Mouse (Mus musculus) liver, adult 2 months (tissue): ENCODE results near the gene Pbrm1. TPM values are rescaled to one million over a fixed set of nuclear protein-coding genes. Genes with fewer than 3 reads are reported as not detected.

Experiments used
- DNase-seq: peaks from one replicate; pipeline ENCODE4 v3.0.0-alpha.2; 2011; ENCODE audit warnings: low read depth, low spot score; ENCODE audit errors: extremely low read depth
- H3K27ac ChIP-seq: fragments of 200-500 bp; replicated peaks from 2 replicates; pipeline ENCODE4 v1.5.1; 2012; ENCODE audit warnings: low read depth, mild to moderate bottlenecking, control low read depth, inconsistent platforms, low read length; ENCODE audit not compliant: insufficient read depth
- H3K27me3 ChIP-seq: fragments of 200-500 bp; 2 replicates; pipeline ENCODE4 v1.6.1; 2012; ENCODE audit warnings: mild to moderate bottlenecking, moderate library complexity, low read length, inconsistent platforms; ENCODE audit not compliant: control insufficient read depth, insufficient read depth
- H3K36me3 ChIP-seq: fragments of 200-500 bp; 2 replicates; pipeline ENCODE4 v1.6.1; 2012; ENCODE audit warnings: low read length, inconsistent platforms; ENCODE audit not compliant: control insufficient read depth, insufficient read depth
- H3K4me1 ChIP-seq: fragments of 200-500 bp; 2 replicates; pipeline ENCODE4 v1.6.1; 2011; ENCODE audit warnings: low read length; ENCODE audit not compliant: control insufficient read depth, insufficient read depth
- H3K4me3 ChIP-seq: fragments of 200-500 bp; 2 replicates; pipeline ENCODE4 v1.5.1; 2011; ENCODE audit warnings: low read depth, mild to moderate bottlenecking, control low read depth, low read length, moderate library complexity; ENCODE audit not compliant: insufficient read depth
- H3K79me2 ChIP-seq: fragments of 200-500 bp; 2 replicates; pipeline ENCODE4 v1.6.1; 2012; ENCODE audit warnings: inconsistent platforms, mild to moderate bottlenecking, low read length, moderate library complexity; ENCODE audit not compliant: control insufficient read depth, insufficient read depth
- H3K9ac ChIP-seq: fragments of 200-500 bp; 2 replicates; pipeline ENCODE4 v1.6.1; 2012; ENCODE audit warnings: low read depth, mild to moderate bottlenecking, control low read depth, inconsistent platforms, low read length
- CTCF ChIP-seq: fragments of 200-500 bp; IDR thresholded peaks from 2 replicates; pipeline ENCODE4 v1.5.1; 2011; ENCODE audit warnings: low read depth, low read length, control low read depth
- POLR2A ChIP-seq: fragments of 200-500 bp; IDR thresholded peaks from 2 replicates; pipeline ENCODE4 v1.6.1; 2011; ENCODE audit warnings: low read length, control low read depth; ENCODE audit not compliant: insufficient read depth; ENCODE audit errors: extremely low read depth
- WGBS: fragments of 180-500 bp; shearing (Covaris S2); methylation state at CpG from one replicate; pipeline ENCODE4 v1.1.7; 2018; 5-methylcytosine and 5-hydroxymethylcytosine counted together
- polyA plus RNA-seq: library from polyadenylated mRNA; depleted of rRNA; stranded (reverse); fragments of >200 nt; gene quantifications from 2 replicates; pipeline ENCODE4 v1.2.3, GENCODE M21; 2012
- total RNA-seq: library from RNA; depleted of rRNA; stranded (reverse); fragments of >200 nt; gene quantifications from 2 replicates; pipeline ENCODE4 v1.2.3, GENCODE M21; 2014

The Pbrm1 gene
- total and polyA plus RNA-seq, 2 experiments = 6.3 to 26.3 TPM

GRCm38 (mm10) chr14:31165010-31165409 lies 146.1 kb downstream of the Pbrm1 start:
- Histone ChIP-seq H3K4me3 (no peak overlapping the region), H3K9ac (no peak overlapping the region), H3K36me3 (no peaks in the 10 kb centered on the region), H3K27ac (no peak overlapping the region), H3K79me2 (no peaks in the 10 kb centered on the region), H3K4me1 (peaks cover 7% of the 10 kb centered on the region), H3K27me3 (no peaks in the 10 kb centered on the region)
- TF ChIP-seq CTCF (no peak), POLR2A (no peak)
- WGBS = 22% methylated on average over 2 of the region's 2 CpGs
- DNase-seq = no peak

- Histone ChIP-seq H3K4me1 (peaks cover 2% of the 10 kb centered on the region), H3K27ac (no peak overlapping the region), H3K79me2 (no peaks in the 10 kb centered on the region), H3K9ac (no peak overlapping the region), H3K4me3 (no peak overlapping the region; the same call in 1 of the 2 replicates), H3K36me3 (no peaks in the 10 kb centered on the region), H3K27me3 (no peaks in the 10 kb centered on the region)
- no peak for TF ChIP-seq CTCF
- TF ChIP-seq POLR2A = no peak
- no peak for DNase-seq
- 72% methylated on average over 7 of the region's 7 CpGs for WGBS
These were observed 146.5 kb downstream of the Pbrm1 start for GRCm38 (mm10) chr14:31165458-31165857.

- Histone ChIP-seq H3K4me3 (peak overlapping the region; percentile 69), H3K79me2 (no peaks in the 10 kb centered on the region), H3K4me1 (no peaks in the 10 kb centered on the region; the same call in 1 of the 2 replicates), H3K36me3 (no peaks in the 10 kb centered on the region), H3K9ac (peak overlapping the region; percentile 62), H3K27ac (no peak overlapping the region), H3K27me3 (no peaks in the 10 kb centered on the region)
- TF ChIP-seq POLR2A (no peak), CTCF (no peak)
- DNase-seq = no peak
- 64% methylated on average over 10 of the region's 10 CpGs for WGBS
These were observed 147.2 kb downstream of the Pbrm1 start for GRCm38 (mm10) chr14:31165991-31166630.

GRCm38 (mm10) chr14:31166827-31167226 lies 147.9 kb downstream of the Pbrm1 start:
- peaks cover 6% of the 10 kb centered on the region; the same call in 1 of the 2 replicates for H3K36me3 ChIP-seq
- 0 out of 2 replicates have a peak overlapping the region, but pooled peaks have one; percentile 11 for H3K27ac ChIP-seq
- no peaks in the 10 kb centered on the region; the same call in 1 of the 2 replicates for H3K4me1 ChIP-seq
- H3K79me2 ChIP-seq = no peaks in the 10 kb centered on the region
- peak overlapping the region; percentile 69 for H3K4me3 ChIP-seq
- H3K9ac ChIP-seq = peak overlapping the region; percentile 62
- DNase-seq = no peak
- H3K27me3 ChIP-seq = no peaks in the 10 kb centered on the region
- TF ChIP-seq POLR2A (no peak), CTCF (no peak)
- 68% methylated on average over 9 of the region's 9 CpGs for WGBS

- TF ChIP-seq POLR2A (peak; percentile 45; the same call in 1 of the 2 replicates), CTCF (no peak)
- Histone ChIP-seq H3K79me2 (no peaks in the 10 kb centered on the region), H3K36me3 (peaks cover 16% of the 10 kb centered on the region; the same call in 1 of the 2 replicates), H3K4me1 (peaks cover 3% of the 10 kb centered on the region), H3K4me3 (peak within 1 kb of the TSS; percentile 69), H3K9ac (peak within 1 kb of the TSS; percentile 62), H3K27ac (peak within 1 kb of the TSS; percentile 45), H3K27me3 (no peaks in the 10 kb centered on the region)
- WGBS = 64% methylated on average over 10 of the region's 10 CpGs
- no peak for DNase-seq
These were observed 149.5 kb downstream of the Pbrm1 start, which contains the start of gene Stab1 for GRCm38 (mm10) chr14:31168425-31168824. Gene Stab1 (minus strand): TSS chr14:31168641.

- no peak overlapping the region for H3K27ac ChIP-seq
- TF ChIP-seq POLR2A (no peak), CTCF (no peak)
- no peaks in the 10 kb centered on the region for H3K27me3 ChIP-seq
- WGBS = 84% methylated on average over 6 of the region's 6 CpGs
- no peak for DNase-seq
- H3K4me3 ChIP-seq = no peak overlapping the region
- H3K79me2 ChIP-seq = no peaks in the 10 kb centered on the region
- no peak overlapping the region for H3K9ac ChIP-seq
- H3K4me1 ChIP-seq = peaks cover 3% of the 10 kb centered on the region
- H3K36me3 ChIP-seq = peaks cover 18% of the 10 kb centered on the region; the same call in 1 of the 2 replicates
These were observed 150.6 kb downstream of the Pbrm1 start for GRCm38 (mm10) chr14:31169508-31169907.
